Mouse (Mus musculus) liver, adult 2 months (tissue): ENCODE measurements around the gene Calhm4. TPM values are rescaled to one million over a fixed set of nuclear protein-coding genes. Genes with fewer than 3 reads are reported as not detected.

Experiments
- DNase-seq: peaks from one replicate; pipeline ENCODE4 v3.0.0-alpha.2; 2011; ENCODE audit warnings: low read depth, low spot score; ENCODE audit errors: extremely low read depth
- H3K27ac ChIP-seq: fragments of 200-500 bp; replicated peaks from 2 replicates; pipeline ENCODE4 v1.5.1; 2012; ENCODE audit warnings: low read depth, mild to moderate bottlenecking, control low read depth, inconsistent platforms, low read length; ENCODE audit not compliant: insufficient read depth
- H3K27me3 ChIP-seq: fragments of 200-500 bp; 2 replicates; pipeline ENCODE4 v1.6.1; 2012; ENCODE audit warnings: mild to moderate bottlenecking, moderate library complexity, low read length, inconsistent platforms; ENCODE audit not compliant: control insufficient read depth, insufficient read depth
- H3K36me3 ChIP-seq: fragments of 200-500 bp; 2 replicates; pipeline ENCODE4 v1.6.1; 2012; ENCODE audit warnings: low read length, inconsistent platforms; ENCODE audit not compliant: control insufficient read depth, insufficient read depth
- H3K4me1 ChIP-seq: fragments of 200-500 bp; 2 replicates; pipeline ENCODE4 v1.6.1; 2011; ENCODE audit warnings: low read length; ENCODE audit not compliant: control insufficient read depth, insufficient read depth
- H3K4me3 ChIP-seq: fragments of 200-500 bp; 2 replicates; pipeline ENCODE4 v1.5.1; 2011; ENCODE audit warnings: low read depth, mild to moderate bottlenecking, control low read depth, low read length, moderate library complexity; ENCODE audit not compliant: insufficient read depth
- H3K79me2 ChIP-seq: fragments of 200-500 bp; 2 replicates; pipeline ENCODE4 v1.6.1; 2012; ENCODE audit warnings: inconsistent platforms, mild to moderate bottlenecking, low read length, moderate library complexity; ENCODE audit not compliant: control insufficient read depth, insufficient read depth
- H3K9ac ChIP-seq: fragments of 200-500 bp; 2 replicates; pipeline ENCODE4 v1.6.1; 2012; ENCODE audit warnings: low read depth, mild to moderate bottlenecking, control low read depth, inconsistent platforms, low read length
- CTCF ChIP-seq: fragments of 200-500 bp; IDR thresholded peaks from 2 replicates; pipeline ENCODE4 v1.5.1; 2011; ENCODE audit warnings: low read depth, low read length, control low read depth
- POLR2A ChIP-seq: fragments of 200-500 bp; IDR thresholded peaks from 2 replicates; pipeline ENCODE4 v1.6.1; 2011; ENCODE audit warnings: low read length, control low read depth; ENCODE audit not compliant: insufficient read depth; ENCODE audit errors: extremely low read depth
- WGBS: fragments of 180-500 bp; shearing (Covaris S2); methylation state at CpG from one replicate; pipeline ENCODE4 v1.1.7; 2018; 5-methylcytosine and 5-hydroxymethylcytosine counted together
- polyA plus RNA-seq: library from polyadenylated mRNA; depleted of rRNA; stranded (reverse); fragments of >200 nt; gene quantifications from 2 replicates; pipeline ENCODE4 v1.2.3, GENCODE M21; 2012
- total RNA-seq: library from RNA; depleted of rRNA; stranded (reverse); fragments of >200 nt; gene quantifications from 2 replicates; pipeline ENCODE4 v1.2.3, GENCODE M21; 2014

The Calhm4 gene
- total and polyA plus RNA-seq, 2 experiments, result not detected

DNA sequence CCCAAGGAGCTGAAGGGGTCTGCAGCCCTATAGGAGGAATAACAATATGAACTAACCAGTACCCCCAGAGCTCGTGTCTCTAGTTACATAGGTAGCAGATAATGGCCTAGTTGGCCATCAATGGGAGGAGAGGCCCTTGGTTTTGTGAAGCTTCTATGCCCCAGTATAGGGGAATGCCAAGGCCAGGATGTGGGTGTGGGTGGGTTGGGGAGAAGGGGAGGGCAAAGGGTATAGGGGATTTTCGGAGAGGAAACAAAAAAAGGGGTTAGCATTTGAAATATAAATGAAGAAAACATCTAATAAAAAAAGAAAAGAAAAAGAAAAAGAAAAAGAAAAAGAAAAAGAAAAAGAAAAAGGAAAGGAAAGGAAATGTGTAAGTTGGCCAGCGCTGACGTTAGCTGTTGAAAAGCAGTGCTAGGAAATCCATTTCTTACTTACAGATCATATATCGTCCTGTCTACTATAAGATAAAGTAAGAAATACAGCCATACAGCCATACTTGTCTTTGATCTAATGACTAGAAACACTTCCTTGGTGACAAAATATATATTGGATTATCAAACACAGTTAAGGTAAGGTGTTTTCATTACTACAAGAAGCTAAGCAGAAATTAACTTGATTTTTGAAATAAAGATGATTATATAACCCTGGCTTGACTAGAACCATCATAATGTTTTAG, 30.6 kb upstream of the Calhm4 start:
- no peak overlapping the region for H3K27ac ChIP-seq
- no peaks in the 10 kb centered on the region for H3K36me3 ChIP-seq
- 83% methylated on average over 5 of the region's 5 CpGs for WGBS
- DNase-seq, result no peak
- TF ChIP-seq CTCF (no peak), POLR2A (no peak)
- no peak overlapping the region for H3K9ac ChIP-seq
- no peaks in the 10 kb centered on the region for H3K79me2 ChIP-seq
- no peaks in the 10 kb centered on the region for H3K27me3 ChIP-seq
- no peak overlapping the region for H3K4me3 ChIP-seq
- H3K4me1 ChIP-seq, result no peaks in the 10 kb centered on the region

DNA sequence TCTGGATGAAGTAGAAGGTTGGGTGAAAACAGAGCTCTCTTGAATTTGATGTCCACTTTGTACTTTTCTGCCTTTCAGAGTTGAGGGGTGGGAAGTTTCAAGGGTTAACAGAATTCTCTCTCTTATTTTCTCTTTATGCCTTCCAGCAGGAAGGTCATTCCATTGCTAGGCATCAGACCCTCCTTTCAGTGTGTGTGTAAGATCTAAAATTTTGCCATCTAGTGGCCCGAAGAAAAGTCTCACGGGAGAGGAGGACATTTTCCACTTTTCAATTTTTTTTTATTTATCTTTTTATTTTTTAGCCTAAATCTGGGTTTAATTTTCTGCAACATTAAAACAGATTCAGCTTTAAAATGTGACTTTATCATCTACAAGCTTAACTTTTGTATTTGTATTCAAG, 27.5 kb upstream of the Calhm4 start:
- H3K4me3 ChIP-seq, result no peak overlapping the region
- H3K36me3 ChIP-seq, result no peaks in the 10 kb centered on the region
- 74% methylated on average over 2 of the region's 2 CpGs for WGBS
- H3K9ac ChIP-seq, result no peak overlapping the region
- H3K27ac ChIP-seq, result no peak overlapping the region
- no peaks in the 10 kb centered on the region; the same call in 1 of the 2 replicates for H3K27me3 ChIP-seq
- no peaks in the 10 kb centered on the region for H3K79me2 ChIP-seq
- no peaks in the 10 kb centered on the region for H3K4me1 ChIP-seq
- no peak for DNase-seq
- TF ChIP-seq CTCF, result no peak
- no peak for TF ChIP-seq POLR2A

DNA sequence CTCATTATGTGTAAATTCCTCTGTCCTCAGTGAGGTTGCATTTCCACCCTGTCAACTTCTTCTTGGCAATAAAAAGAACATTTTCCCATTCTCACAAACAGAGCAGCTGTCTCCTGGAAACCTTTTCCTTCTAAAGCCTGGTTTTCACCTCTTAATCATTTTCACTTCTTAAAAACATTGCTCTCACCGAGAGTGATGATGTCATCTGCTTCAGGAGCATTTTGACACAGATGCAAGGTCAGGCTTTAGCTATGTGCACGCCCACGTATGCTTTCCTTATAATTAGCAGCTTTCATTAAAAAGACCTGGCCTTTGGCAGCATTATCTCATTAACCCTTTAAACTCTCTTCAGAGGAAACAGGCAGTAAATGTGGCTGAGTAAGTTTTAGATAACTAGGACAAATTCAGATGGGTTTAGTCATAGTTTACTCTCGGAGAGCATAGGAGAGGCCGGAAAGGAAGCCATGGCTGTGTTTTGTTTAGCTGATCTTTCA, 26.9 kb upstream of the Calhm4 start:
- WGBS, result 60% methylated on average over 5 of the region's 5 CpGs
- H3K36me3 ChIP-seq, result no peaks in the 10 kb centered on the region
- no peak overlapping the region for H3K4me3 ChIP-seq
- TF ChIP-seq CTCF (no peak), POLR2A (no peak)
- H3K4me1 ChIP-seq, result no peaks in the 10 kb centered on the region
- no peak for DNase-seq
- no peaks in the 10 kb centered on the region for H3K79me2 ChIP-seq
- no peak overlapping the region for H3K9ac ChIP-seq
- no peaks in the 10 kb centered on the region; the same call in 1 of the 2 replicates for H3K27me3 ChIP-seq
- H3K27ac ChIP-seq, result no peak overlapping the region

DNA sequence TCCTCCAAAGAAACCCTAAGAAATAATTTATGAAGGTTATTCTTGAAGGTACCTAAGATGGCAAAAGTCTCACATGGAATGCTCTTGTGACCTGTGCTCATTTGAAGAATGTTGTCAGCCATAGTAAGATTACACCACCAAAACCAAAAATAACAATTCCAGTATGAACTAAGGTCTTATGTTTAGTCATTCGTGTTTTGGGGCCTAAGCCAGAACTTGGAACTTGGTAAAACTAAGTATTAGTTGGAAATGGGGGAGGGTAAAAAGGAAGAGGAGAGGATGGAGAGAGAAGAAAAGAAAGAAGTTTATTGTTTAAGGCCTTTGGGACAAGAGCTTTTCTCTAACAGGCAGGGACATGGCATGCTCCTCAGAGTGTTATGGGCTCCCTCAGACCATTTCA, 25.5 kb upstream of the Calhm4 start:
- H3K4me3 ChIP-seq, result no peak overlapping the region
- no peaks in the 10 kb centered on the region; the same call in 1 of the 2 replicates for H3K27me3 ChIP-seq
- H3K4me1 ChIP-seq, result no peaks in the 10 kb centered on the region
- TF ChIP-seq CTCF, result no peak
- no peak for TF ChIP-seq POLR2A
- no peaks in the 10 kb centered on the region for H3K36me3 ChIP-seq
- no peak overlapping the region for H3K27ac ChIP-seq
- 63% methylated on average over 1 of the region's 1 CpGs for WGBS
- no peak overlapping the region for H3K9ac ChIP-seq
- H3K79me2 ChIP-seq, result no peaks in the 10 kb centered on the region
- DNase-seq, result no peak

DNA sequence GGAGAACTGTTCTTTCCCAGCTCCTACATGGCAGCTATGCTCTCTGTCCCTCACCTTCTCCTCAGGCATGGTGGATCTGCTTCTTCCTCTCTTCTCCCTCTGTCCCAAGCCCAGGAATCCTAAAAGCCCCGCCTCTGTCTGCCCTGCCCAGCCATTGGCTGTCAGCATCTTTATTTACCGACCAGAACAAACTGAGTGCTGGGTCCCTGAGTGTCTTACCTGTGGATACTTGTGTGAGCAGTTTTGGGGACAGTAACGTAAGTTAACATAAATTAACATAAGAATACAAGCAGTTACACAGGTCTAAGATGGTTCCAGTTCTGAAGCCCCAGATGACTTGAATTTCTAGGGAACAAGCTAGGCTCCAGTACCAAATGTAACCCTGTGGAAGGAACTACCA, 22.5 kb upstream of the Calhm4 start:
- no peak for DNase-seq
- no peaks in the 10 kb centered on the region; the same call in 1 of the 2 replicates for H3K27me3 ChIP-seq
- TF ChIP-seq CTCF (no peak), POLR2A (no peak)
- H3K4me1 ChIP-seq, result no peaks in the 10 kb centered on the region
- H3K4me3 ChIP-seq, result no peak overlapping the region
- H3K9ac ChIP-seq, result no peak overlapping the region
- H3K36me3 ChIP-seq, result no peaks in the 10 kb centered on the region
- H3K79me2 ChIP-seq, result no peaks in the 10 kb centered on the region
- H3K27ac ChIP-seq, result no peak overlapping the region
- 40% methylated on average over 3 of the region's 3 CpGs for WGBS

DNA sequence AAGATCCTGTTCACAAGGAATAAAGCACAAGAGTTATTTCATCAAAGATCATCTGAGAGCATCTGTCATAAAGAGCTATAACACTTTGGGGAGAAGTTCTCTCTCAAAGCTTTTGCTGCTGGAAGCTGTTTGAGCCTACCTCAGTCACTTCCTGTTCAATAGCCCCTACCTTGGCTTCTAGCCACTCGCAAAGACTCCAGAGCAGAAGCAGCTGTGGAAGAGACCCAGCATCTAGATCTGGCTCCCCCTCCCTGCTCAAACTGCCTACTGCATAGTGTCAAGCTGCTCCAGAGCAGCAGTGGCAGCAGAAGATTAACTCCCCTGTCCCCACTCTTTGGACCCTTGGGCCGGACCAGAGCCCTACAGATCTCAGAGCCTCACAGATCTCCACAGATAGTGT, 9.9 kb upstream of the Calhm4 start:
- H3K27ac ChIP-seq, result no peak overlapping the region
- no peaks in the 10 kb centered on the region for H3K36me3 ChIP-seq
- WGBS, result 86% methylated on average over 2 of the region's 2 CpGs
- no peaks in the 10 kb centered on the region for H3K27me3 ChIP-seq
- DNase-seq, result no peak
- no peaks in the 10 kb centered on the region for H3K79me2 ChIP-seq
- H3K4me1 ChIP-seq, result no peaks in the 10 kb centered on the region
- no peak overlapping the region for H3K4me3 ChIP-seq
- TF ChIP-seq CTCF (no peak), POLR2A (no peak)
- no peak overlapping the region for H3K9ac ChIP-seq
